Comparison of ENCODE assay signal across 12 mouse cellular contexts in the genomic region with DNA sequence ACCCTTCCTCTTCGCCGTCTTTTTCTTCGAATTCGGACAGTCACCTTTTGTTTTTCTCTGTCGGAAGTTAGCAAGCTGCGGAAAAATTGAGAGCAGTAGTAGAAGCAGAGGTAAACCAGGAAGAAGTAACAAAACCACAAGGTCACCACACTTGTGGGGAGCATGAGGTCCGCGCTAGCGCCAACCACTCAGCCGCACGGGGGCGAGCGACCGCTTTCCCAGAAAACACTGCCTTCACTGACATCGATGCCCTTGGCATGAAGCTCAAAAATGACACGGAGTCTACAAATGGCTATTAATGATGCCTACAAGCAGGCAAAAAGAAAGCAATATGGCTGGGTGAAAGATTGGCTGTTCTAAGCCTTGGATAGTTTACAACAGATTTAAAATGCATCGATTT. TPM values are rescaled to one million over a fixed set of nuclear protein-coding genes. Genes with fewer than 3 reads are reported as not detected.
DNase-seq lines count a peak whose midpoint lies in the region; ATAC-seq and TF ChIP-seq lines count a peak whose summit lies in the region.
"Had no signal": no experiment of that assay in that cellular context is flagged by ENCODE, and none has a peak within 500 bp of the region (broad histone marks: within the 10 kb centered on the region; RNA-seq: fewer than 3 reads in every experiment).

A gene (minus strand): TSS at position 164 of the 400 bp plus-strand sequence.

- peak within 1 kb of the TSS; percentile 90; the same call in 1 of the 2 replicates for H3K4me3 ChIP-seq in hindbrain, embryonic 13.5 days
- H3K4me3 ChIP-seq in hindbrain, embryonic 11.5 days (ENCODE audit: low read depth, low read length), result no peak within 1 kb of the TSS
- H3K4me3 ChIP-seq in limb, embryonic 12.5 days (replicated peaks), result peak within 1 kb of the TSS; percentile 82
- H3K4me3 ChIP-seq in cerebellum, adult 2 months (replicated peaks; ENCODE audit: insufficient read depth, low read depth, low read length), result no peak within 1 kb of the TSS

- no peak for TF ChIP-seq CTCF in cerebellum, adult 2 months (IDR thresholded peaks at IDR 0.05; ENCODE audit: borderline replicate concordance, insufficient read depth, low read depth, low read length)

- ATAC-seq in hindbrain, embryonic 13.5 days (ENCODE audit: low FRiP score), result no peak
- ATAC-seq in hindbrain, embryonic 11.5 days (ENCODE audit: low FRiP score), result no peak
- ATAC-seq in limb, embryonic 12.5 days (ENCODE audit: insufficient number of reproducible peaks, insufficient read depth, low FRiP score, low TSS enrichment, low read depth), result no peak

- H3K36me3 ChIP-seq in hindbrain, embryonic 13.5 days, result peaks cover 44% of the 10 kb centered on the region
- H3K36me3 ChIP-seq in hindbrain, embryonic 11.5 days (ENCODE audit: control insufficient read depth, insufficient read depth, low read length), result peaks cover 5% of the 10 kb centered on the region
- peaks cover 48% of the 10 kb centered on the region for H3K36me3 ChIP-seq in limb, embryonic 12.5 days

- WGBS in hindbrain, embryonic 13.5 days, result 96% methylated on average over 17 of the region's 17 CpGs
- WGBS in hindbrain, embryonic 11.5 days, result 98% methylated on average over 17 of the region's 17 CpGs
- 95% methylated on average over 17 of the region's 17 CpGs for WGBS in limb, embryonic 12.5 days
- WGBS in cerebellum, adult 2 months, result 93% methylated on average over 17 of the region's 17 CpGs

- H3K9me3 ChIP-seq in hindbrain, embryonic 13.5 days, result no peaks in the 10 kb centered on the region
- H3K9me3 ChIP-seq in hindbrain, embryonic 11.5 days (ENCODE audit: control insufficient read depth, low read length), result no peaks in the 10 kb centered on the region
- no peaks in the 10 kb centered on the region for H3K9me3 ChIP-seq in limb, embryonic 12.5 days

- no peaks in the 10 kb centered on the region for H3K27me3 ChIP-seq in hindbrain, embryonic 13.5 days
- no peaks in the 10 kb centered on the region for H3K27me3 ChIP-seq in hindbrain, embryonic 11.5 days (ENCODE audit: control insufficient read depth, insufficient read depth, low read length)
- H3K27me3 ChIP-seq in limb, embryonic 12.5 days, result no peaks in the 10 kb centered on the region
- no peaks in the 10 kb centered on the region for H3K27me3 ChIP-seq in cerebellum, adult 2 months (ENCODE audit: control insufficient read depth, insufficient read depth, low read length)

- no peak for TF ChIP-seq POLR2A in cerebellum, adult 2 months (IDR thresholded peaks at IDR 0.05; ENCODE audit: borderline replicate concordance, insufficient read depth, low read length)

- H3K4me1 ChIP-seq in hindbrain, embryonic 13.5 days (replicated peaks), result peaks cover 21% of the 10 kb centered on the region
- peaks cover 5% of the 10 kb centered on the region; the same call in 1 of the 2 replicates for H3K4me1 ChIP-seq in hindbrain, embryonic 11.5 days (replicated peaks; ENCODE audit: control insufficient read depth, insufficient read depth, low read length)
- H3K4me1 ChIP-seq in limb, embryonic 12.5 days (replicated peaks), result peaks cover 17% of the 10 kb centered on the region
- H3K4me1 ChIP-seq in cerebellum, adult 2 months (ENCODE audit: control insufficient read depth, insufficient read depth, low read length), result no peaks in the 10 kb centered on the region

- DNase-seq in hindbrain, embryonic 11.5 days (ENCODE audit: low spot score), result no peak
- peak; percentile 32 for DNase-seq in thymus, postnatal 4 days
- no peak for DNase-seq in thymus, postnatal 25 days
- no peak for DNase-seq in right cerebral cortex, postnatal 36 days (ENCODE audit: low spot score in 2 of 2)
- DNase-seq in cerebellum, adult 2 months, result no peak
- DNase-seq in spleen, adult 12 weeks (ENCODE audit: low spot score), result no peak
- DNase-seq: kidney, postnatal 25 days; thymus, adult 18-20 months had no signal

- H3K27ac ChIP-seq in hindbrain, embryonic 13.5 days, result no peak within 1 kb of the TSS
- H3K27ac ChIP-seq in hindbrain, embryonic 11.5 days (ENCODE audit: low read depth, low read length), result no peak within 1 kb of the TSS
- no peak within 1 kb of the TSS for H3K27ac ChIP-seq in limb, embryonic 12.5 days
- no peak within 1 kb of the TSS for H3K27ac ChIP-seq in cerebellum, adult 2 months (ENCODE audit: insufficient read depth, low read length)

- peak within 1 kb of the TSS; percentile 77 for H3K4me2 ChIP-seq in hindbrain, embryonic 13.5 days
- H3K4me2 ChIP-seq in hindbrain, embryonic 11.5 days (replicated peaks; ENCODE audit: low read depth, low read length), result no peak within 1 kb of the TSS
- H3K4me2 ChIP-seq in limb, embryonic 12.5 days, result peak within 1 kb of the TSS; percentile 74

- no peak within 1 kb of the TSS for H3K9ac ChIP-seq in hindbrain, embryonic 13.5 days
- no peak within 1 kb of the TSS for H3K9ac ChIP-seq in hindbrain, embryonic 11.5 days (ENCODE audit: low read depth, low read length)
- H3K9ac ChIP-seq in limb, embryonic 12.5 days (replicated peaks), result no peak within 1 kb of the TSS

RNA-seq across cellular contexts. Expression of the gene that starts here (rescaled TPM):
- not detected in 2 replicates for polyA plus RNA-seq in hindbrain, embryonic 13.5 days (2015; fragmentation: Nextera tagmentation; extraction: Ambion mirVana)
- not detected in 2 replicates for polyA plus RNA-seq in hindbrain, embryonic 11.5 days (2014; fragmentation: Nextera tagmentation; extraction: Ambion mirVana)
- polyA plus RNA-seq in limb, embryonic 12.5 days (2016; fragmentation: Nextera tagmentation; extraction: Ambion mirVana), result not detected in 2 replicates
- polyA plus RNA-seq in cerebellum, adult 2 months (2012; rRNA removed), result not detected in 2 replicates
- polyA plus RNA-seq: frontal cortex, adult 2 months; limb, embryonic 11.5 days had no signal

Comparison
In these comparisons a context has a peak if more than half of its experiments do, and no peak if none do; other contexts are left out.
1. H3K4me3 ChIP-seq: peak in hindbrain, embryonic 13.5 days (single experiment) and limb, embryonic 12.5 days (single experiment); none in hindbrain, embryonic 11.5 days (single experiment) and cerebellum, adult 2 months (single experiment).